Mouse (Mus musculus) ovary, postnatal 36 days (tissue): ENCODE data around the gene Npc2.

Source experiments
- DNase-seq: peaks from one replicate; pipeline ENCODE4 v3.0.0; 2022; ENCODE audit warnings: low spot score, mixed read lengths

Gene Npc2

GRCm38 (mm10) chr12:84727434-84727833 is 45.5 kb downstream of the Npc2 start:
- no peak for DNase-seq

- no peak for DNase-seq
Measured at GRCm38 (mm10) chr12:84726986-84727385, 46.0 kb downstream of the Npc2 start.

GRCm38 (mm10) chr12:84726391-84726790 is 46.6 kb downstream of the Npc2 start:
- DNase-seq = no peak

GRCm38 (mm10) chr12:84718462-84719244 is 54.3 kb downstream of the Npc2 start:
- DNase-seq = no peak

GRCm38 (mm10) chr12:84714578-84714977 is 58.4 kb downstream of the Npc2 start:
- DNase-seq = no peak

- peak; percentile 20 for DNase-seq
Measured at GRCm38 (mm10) chr12:84709842-84710439, 63.0 kb downstream of the Npc2 start.

- no peak for DNase-seq
Measured at GRCm38 (mm10) chr12:84707804-84708203, 65.1 kb downstream of the Npc2 start.

GRCm38 (mm10) chr12:84706886-84707285 is 66.1 kb downstream of the Npc2 start:
- no peak for DNase-seq
